Mouse (Mus musculus) layer of hippocampus, postnatal 14 days (tissue): ENCODE measurements around the gene Naa35. TPM values are rescaled to one million over a fixed set of nuclear protein-coding genes. Genes with fewer than 3 reads are reported as not detected.

ENCODE experiments used
- DNase-seq, 2 experiments: peaks; one replicate each; pipeline ENCODE4 v3.0.0; 2021 to 2022; ENCODE audit warnings: low spot score in 2 of 2, mixed read lengths in 1 of 2
- long read RNA-seq, 2 experiments: library from polyadenylated mRNA; stranded (forward); transcript quantifications; one replicate each; pipeline ENCODE4 v2.0.0; 2021
- total RNA-seq, 2 experiments: library from RNA; stranded (reverse); gene quantifications; 2 replicates each; pipeline ENCODE4 v1.2.3; 2021

Naa35 gene
- total RNA-seq = 10 to 100 TPM; 85.8 to 92.9 TPM
- long read RNA-seq, experiment 1, transcript Naa35-201 (23 exons, 3,793 nt) = major isoform, 29 of 40 reads
- long read RNA-seq, experiment 1, partial matches to known transcripts = 4 of 40 reads
- long read RNA-seq, experiment 1, other reads (novel, unspliced or antisense) = 7 of 40 reads
- long read RNA-seq, experiment 2, transcript Naa35-201 (23 exons, 3,793 nt) = major isoform, 42 of 58 reads
- long read RNA-seq, experiment 2, partial matches to known transcripts = 1 of 58 reads
- long read RNA-seq, experiment 2, other reads (novel, unspliced or antisense) = 15 of 58 reads

- peak; percentile 99 to 100 for DNase-seq
Observed at GRCm38 (mm10) chr13:59584947-59585647, at the start of gene Naa35, which contains the start of gene Agtpbp1. TSS of gene Naa35 (plus strand) at chr13:59585259. TSS of gene Agtpbp1 (minus strand) at chr13:59585227.

DNA sequence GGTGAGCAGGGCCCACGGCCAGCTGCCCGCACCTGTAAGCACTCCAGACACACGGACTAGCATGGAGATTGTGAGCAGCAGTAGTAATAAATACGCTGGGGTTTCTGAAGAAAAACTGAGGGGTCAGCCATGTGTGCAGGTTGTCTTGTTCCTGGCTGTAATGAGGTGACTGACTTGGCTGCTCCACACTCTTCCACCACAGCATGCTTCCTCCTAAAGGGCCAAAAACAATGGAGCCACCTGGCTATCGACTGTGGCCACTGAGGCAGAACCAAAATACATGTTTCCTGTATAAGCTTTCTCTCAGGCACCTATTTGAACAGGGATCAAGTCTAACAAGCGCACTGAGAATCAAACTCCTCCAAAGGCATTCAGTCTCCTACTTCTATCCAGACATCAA, 49.3 kb upstream of the Naa35 start:
- DNase-seq = no peak

- DNase-seq = no peak
Observed at GRCm38 (mm10) chr13:59536631-59537030, 48.4 kb upstream of the Naa35 start.

DNA sequence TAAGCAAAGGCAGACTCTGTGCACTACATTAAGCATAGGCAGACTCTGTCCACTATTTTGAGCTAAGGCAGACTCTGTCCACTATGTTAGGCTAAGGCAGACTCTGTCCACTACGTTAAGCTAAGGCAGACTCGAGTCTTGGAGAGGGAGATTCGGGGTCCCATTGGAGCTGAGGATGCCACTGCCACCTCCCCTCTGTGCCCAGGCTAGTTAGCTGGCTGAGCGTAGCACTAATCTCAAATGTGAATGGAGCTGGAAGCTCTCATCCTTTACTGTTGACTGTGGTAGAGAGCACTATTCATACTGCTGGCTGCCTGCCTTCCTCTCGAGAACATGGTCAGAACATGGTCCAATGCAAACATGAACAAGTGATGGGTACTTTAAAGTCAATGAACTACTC, 46.4 kb upstream of the Naa35 start:
- no peak for DNase-seq

DNA sequence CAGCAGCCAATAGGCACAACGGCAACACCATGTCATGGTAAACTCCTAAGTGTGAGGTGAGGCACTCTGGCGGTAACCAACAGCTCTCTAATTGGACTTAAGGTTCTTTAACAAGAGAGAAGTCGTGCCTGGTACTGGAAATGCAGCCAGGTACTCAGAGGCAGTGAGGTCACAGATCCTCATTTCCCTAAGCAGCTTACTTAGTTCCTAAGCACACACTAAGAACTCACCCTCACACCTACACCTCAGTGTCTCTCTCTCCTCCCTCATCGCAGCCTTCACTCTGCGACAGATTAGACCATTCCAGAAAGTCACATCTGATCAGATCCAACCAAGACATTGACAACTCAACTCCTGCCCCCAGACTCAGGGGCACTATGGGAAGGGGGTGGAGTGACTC, 45.0 kb upstream of the Naa35 start:
- no peak for DNase-seq

DNA sequence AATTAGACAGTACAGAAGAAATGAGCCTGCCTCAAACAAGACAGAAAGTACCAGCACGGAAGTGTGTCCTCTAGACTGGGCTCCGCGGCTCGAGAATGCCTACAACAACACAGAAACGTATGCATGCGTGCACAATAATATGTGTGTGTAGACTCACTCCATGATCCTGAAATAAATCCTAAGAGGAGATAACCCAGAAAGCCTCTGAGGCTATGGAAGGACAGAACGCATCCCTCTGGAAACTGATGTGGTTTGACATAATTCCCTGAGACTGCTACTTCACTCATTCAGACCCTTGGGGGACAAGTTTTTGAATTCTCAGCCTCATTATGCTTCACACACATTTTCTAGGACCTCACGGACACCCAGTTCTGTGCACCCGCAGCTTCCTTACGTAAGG, 42.6 kb upstream of the Naa35 start:
- no peak for DNase-seq

- no peak for DNase-seq
Observed at GRCm38 (mm10) chr13:59547091-59547490, 38.0 kb upstream of the Naa35 start.

DNA sequence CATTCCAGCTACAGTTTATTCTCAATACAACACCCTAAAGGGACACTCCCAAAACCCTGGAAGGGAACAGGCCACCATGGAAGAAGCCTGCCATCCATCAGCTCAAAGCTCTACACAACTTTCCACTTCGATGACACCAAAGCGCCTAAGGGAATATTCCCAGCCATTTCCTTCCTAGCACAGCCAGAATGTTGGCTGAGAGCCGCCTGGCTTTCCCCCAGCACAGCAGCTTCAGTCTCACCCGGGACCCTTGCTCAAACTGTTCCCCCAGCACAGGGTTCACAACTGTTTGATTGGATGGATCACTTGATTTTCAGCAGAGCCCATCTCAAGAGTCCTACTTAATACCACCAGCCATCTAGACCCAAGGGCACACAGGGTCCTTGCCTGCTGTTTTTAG, 37.3 kb upstream of the Naa35 start:
- DNase-seq = no peak

DNA sequence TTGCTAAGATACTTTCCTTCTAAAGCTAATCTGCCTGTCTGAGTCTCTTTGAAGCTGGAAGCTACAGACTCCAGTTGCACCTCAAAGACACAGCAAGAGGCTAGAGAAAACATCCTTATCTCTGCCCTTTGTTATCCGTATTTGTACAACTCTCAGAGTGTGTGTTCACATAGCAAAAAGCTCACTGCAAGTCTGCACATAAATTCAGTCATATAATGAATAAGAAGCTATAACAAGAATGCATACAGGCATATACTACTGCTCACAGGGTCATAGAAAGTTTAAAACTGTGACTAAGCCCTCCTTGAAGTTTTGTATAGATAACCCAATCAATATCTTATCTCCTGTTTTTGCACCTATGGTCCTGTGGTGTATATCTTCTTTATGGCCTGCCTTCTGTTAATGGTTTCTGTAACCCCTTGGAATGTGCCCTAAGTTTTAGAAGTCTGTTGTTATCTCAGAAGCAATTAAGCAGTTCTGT, 35.7 kb upstream of the Naa35 start:
- DNase-seq = no peak

DNA sequence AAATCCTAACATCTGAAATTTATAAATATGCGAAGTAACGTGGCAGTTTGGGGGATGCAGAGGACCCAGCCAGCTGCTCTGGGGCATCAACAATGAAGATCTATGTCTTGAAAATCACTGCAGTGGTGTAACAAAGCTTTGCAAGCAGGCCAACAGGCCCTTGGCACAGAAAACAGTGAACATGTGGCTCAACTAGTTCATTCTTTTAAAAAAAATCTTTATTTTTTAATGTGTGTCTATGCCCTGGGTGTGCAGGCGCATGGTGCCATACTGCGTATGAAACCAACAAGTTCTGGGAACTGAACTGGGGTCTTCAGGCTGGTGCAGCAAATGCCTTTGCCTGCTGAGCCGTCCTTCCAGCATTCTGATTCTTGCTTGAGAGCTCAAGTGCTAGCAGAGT, 32.8 kb upstream of the Naa35 start:
- DNase-seq = no peak

GRCm38 (mm10) chr13:59552751-59553150, 32.3 kb upstream of the Naa35 start:
- DNase-seq = no peak

- DNase-seq = no peak
Observed at GRCm38 (mm10) chr13:59554772-59555505, 30.1 kb upstream of the Naa35 start.

DNA sequence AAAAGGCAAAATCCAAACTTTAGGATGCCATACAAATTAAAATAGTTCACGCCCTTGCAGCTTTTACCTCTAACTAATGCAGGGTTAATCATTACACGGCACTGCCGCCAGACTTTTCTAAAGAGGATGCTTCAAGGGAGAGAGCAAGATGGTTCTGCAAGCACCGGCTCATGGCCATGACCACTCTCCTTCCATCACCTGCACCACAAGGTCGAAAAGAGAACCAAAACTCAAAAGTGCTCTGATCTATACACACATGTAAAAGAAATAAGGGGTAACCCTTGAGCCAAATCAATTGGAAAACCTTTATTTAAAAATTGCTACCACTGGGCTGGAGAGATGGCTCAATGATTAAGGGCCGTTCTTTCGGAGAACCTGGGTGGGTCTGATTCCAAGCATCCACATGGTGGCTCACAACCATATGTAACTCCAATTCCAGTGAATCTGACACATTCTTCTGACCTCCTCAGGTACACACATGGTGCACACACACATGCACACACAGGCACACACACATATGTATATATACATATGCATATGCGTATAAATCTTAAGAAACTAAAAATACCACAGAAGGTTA, 29.4 kb upstream of the Naa35 start:
- DNase-seq = no peak

GRCm38 (mm10) chr13:59556670-59557069, 28.4 kb upstream of the Naa35 start:
- DNase-seq = no peak

DNA sequence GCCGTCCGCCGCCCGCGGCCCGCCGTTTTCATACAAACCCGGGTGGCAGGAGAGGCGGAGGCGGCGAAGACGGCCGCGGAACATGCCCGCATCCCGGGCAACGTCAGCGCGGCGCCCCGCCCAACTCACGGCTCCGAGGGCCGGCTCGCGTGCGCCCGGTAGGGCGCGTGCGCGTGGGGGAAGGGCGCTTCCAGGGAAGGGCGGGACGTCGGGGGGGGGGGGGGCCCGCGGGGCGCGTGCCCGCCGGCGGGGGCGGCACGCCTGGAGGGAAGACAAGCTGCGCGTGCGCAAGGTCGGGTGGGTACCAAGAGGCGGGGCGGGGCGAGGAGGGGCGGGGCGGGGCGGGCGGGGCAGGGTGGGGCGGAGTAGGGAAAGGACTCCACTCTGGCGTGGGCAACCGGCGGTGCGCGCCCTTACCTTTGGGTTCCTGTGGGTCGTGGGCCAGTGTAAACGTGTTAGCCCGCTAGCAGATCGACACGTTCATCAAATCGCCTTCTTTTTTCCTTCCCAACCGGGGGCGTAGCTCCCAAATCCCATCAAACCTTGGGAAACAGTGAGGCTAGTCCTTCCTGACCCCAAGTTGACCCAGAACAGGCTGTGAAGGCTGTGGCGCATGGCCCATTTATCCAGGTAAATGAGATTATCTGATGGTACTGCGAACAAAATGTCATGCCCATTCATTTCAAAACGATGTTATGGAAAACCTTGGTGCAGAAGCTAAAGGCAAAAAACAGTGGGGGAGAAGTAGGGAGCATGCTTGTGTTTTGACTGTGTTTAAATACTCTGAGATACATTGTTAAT, 27.7 kb upstream of the Naa35 start:
- DNase-seq = peak; percentile 83 to 91

DNA sequence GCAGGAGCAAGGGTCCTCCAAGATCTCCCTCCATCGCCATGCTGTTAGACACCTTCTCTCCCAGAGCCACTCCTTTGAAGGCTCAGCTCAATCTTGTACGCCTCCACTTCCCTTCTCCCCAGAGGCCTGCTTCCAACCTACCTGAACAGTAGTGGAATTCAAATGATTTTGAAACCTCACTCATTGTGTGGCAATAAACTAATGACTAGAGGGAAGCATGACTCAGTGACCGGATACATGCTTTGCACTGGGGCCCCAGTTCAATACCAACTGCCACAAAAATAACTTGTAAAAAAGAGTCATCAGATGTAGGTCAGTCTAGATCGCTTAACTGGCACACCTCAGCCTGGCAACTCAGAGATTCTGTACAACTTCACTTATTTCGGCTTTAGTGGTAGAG, 26.3 kb upstream of the Naa35 start:
- no peak for DNase-seq

DNA sequence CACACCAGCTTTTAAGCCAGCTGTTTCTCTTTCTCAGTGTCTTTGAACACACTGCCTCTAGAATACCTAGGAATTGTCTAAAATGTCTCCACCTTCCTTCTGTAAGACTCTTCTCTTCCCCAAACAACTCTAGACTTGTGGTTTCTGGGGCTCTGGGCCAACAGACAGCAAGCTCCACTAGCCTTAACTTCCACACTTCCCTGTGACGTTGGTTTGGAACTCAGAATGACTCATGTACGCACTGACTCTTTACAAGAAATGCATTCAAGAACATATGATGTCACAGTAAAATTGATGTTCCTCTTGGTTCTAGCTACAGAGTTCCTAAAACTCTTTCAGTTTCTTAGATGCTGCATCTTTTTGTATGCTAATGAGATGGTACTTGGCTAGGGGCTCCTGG, 22.6 kb upstream of the Naa35 start:
- DNase-seq = no peak

DNA sequence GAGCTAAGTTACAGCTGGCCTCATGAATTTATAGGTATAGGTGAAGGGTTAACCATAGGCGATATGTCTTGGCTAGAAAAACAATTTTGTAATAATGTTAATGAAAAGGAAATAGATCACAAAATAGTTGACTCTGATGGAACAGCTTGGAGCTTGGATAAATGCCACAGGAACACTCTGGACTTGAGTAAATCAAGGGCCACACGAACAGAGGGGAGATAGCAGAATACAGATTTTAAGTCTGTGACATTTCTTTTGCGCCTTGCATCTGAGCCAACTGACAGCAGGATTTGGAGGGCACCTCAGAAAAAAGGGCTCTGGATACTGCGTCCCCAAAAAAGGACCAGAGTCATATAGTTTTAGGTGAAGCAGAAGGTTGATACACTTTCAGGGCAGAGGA, 20.6 kb upstream of the Naa35 start:
- no peak for DNase-seq

GRCm38 (mm10) chr13:59564923-59565322, 20.1 kb upstream of the Naa35 start:
- DNase-seq = no peak

DNA sequence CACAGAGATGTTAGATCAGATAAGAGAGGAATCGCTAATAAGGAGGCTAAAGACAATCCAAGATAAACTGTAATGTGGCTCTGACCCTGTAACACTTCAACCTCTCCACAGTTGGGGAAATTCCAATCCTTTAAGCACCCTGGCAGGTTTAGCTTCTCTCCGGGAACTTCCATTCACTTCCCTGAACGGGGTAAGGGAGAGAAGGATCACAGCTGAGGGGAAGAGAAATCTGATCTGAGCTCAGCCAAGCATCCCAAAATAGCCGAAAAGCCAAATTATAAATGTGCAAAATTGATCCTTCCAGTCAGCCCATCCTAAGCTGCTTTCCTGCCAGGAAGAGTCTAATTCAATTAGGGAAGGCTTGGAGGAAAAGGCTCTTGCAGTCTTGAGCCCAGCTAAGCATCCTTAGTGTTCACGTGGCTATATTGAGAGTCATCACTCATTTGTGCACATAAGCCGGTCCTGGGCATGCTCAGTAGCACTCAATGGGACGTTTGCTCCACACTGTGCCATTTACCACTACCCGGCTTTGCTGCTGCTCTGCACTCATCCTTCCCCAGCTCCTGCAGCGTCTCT, 19.0 kb upstream of the Naa35 start:
- DNase-seq = no peak
